Mouse (Mus musculus) testis, adult 2 months (tissue): ENCODE results near the gene 1810055G02Rik.

Experiments used
- CTCF ChIP-seq: fragments of 200-500 bp; IDR thresholded peaks from 2 replicates; pipeline ENCODE4 v1.5.1; 2012; ENCODE audit warnings: low read depth, mild to moderate bottlenecking, inconsistent platforms, low read length, moderate library complexity; ENCODE audit not compliant: control insufficient read depth, insufficient read depth, insufficient replicate concordance
- POLR2A ChIP-seq: fragments of 200-500 bp; IDR thresholded peaks from 2 replicates; pipeline ENCODE4 v1.6.1; 2012; ENCODE audit warnings: low read depth, mild to moderate bottlenecking, inconsistent platforms, low read length, moderate library complexity; ENCODE audit not compliant: control insufficient read depth

DNA sequence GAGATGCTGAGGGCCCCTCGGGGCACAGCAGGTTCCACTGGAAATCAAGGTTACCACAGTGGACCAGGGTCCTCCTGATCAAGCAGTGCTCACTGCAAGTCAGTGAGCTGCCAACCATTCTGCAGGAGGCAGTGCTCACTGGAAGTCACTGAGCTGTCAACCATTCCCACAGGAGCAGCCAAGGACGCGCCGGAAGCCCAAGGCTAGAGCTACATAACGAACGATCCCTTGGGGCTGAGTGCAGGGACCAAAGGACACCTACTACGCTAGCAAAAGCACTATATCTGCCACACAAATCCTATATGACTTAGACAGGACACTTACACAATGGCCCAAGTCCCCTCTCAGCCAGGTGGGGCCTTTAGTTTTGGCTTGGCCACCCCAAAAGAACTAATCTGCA is 27.4 kb upstream of the 1810055G02Rik start:
- TF ChIP-seq POLR2A (no peak), CTCF (no peak)
